Mouse (Mus musculus) mature B cell (primary cell): ENCODE results near the gene Prkcd.
"Not testable (repeated sequence)": the region's sequence is repeated elsewhere in the genome, so short reads cannot be mapped to it uniquely, and the experiment has no call there.

ENCODE experiments used
- in situ Hi-C: fragments of 300-500 bp; cut with MboI; formaldehyde crosslinking; loops from 2 replicates; pipeline ENCODE4 v1.14.3; 2019

Prkcd gene

DNA sequence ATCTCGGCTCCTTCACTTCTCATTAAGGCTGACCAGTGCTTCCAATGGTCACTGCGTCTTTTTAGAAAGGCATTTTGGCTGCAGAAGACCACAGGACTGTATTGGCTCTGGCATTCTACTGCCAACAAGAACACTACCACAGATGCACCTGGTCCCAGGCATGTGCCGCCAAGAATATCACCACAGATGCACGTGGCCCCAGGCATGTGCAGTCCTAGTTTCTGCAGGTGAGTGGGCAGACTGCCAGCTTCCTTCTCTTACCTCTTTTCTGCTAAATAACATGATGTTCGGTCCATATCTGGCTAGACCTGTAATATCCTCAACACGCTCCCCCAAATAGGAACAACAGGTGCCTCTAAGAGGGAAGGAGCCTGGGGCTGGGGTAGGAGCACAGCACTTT, 17.8 kb downstream of the Prkcd start:
- in situ Hi-C loops, result no loop called here

DNA sequence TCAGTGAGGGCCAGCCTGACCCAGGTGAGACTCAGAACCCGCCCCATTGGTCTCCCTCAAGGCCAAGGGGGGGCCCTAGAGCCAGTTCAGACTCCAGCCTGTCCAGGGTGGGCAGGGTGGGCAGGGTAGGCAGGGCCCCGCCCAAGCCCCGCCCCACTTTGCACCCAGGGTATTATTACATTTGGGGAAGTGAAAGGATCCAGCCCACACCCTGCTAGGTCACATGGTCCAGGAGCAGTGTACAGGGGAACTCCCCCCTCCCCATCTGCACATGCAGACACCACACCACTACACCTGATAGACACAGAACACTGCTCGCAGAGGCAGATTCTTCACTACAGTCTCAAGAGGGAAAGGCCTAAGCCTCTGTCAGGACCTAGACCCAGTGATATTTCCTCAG, 18.3 kb downstream of the Prkcd start:
- in situ Hi-C loops, result no loop called here

DNA sequence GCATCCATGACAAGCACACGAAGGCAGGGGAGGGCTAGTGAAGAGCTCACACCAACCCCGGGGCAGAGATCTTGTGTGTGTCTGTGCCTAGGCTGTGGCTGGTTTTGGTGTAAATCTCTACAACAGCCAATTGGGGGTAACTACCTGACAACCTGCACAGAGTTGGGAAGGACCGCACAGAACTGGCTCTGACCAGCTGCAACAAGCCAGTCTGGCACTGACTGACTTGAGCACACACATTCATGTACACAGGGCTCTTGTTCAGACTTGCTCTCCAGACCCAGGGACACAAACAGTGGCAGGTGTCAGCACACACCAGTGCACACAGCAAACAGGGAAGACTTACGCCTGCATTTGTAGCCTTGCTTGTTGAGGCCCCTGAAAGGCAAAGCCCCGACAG, 19.2 kb downstream of the Prkcd start:
- in situ Hi-C loops, result no loop called here

DNA sequence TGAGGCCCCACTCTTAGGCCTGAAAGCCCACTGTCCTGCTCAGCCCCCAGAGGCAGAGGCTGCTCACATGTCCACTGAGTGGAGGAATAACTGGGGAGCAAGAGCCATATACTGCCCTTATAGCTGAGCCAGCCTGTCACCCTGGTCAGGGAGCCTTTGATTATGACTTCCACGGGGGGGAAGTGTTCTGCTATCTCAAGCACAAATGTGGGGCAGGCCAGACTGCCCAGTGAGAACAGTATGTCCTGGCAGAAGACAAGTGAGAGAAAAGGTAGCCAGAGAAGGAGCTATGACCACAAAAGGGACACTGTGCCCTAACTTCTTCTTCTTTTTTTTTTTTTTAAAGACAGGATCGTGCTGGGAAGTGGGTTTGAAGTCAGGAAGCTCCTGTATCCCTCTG, 28.9 kb downstream of the Prkcd start:
- in situ Hi-C loops, result no loop called here

DNA sequence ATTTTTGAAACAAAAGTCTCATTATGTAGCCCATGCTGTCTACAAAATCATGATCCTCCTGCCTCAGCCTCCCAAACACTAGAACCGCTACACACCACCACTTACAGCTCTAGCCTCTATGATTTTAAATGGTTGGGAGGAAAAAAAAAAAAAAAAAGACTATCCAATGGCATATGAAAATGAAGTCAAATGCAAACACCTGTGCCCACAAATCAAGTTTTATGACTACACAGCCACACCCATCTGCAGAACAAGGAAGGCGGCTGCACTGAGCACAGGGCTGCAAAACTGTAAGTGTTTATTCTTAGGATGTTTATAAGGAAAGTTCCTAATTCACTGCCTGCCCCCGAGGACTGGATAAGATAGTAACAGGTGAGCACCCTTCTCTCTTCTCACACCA, 29.6 kb downstream of the Prkcd start:
- in situ Hi-C loops, result no loop called here

DNA sequence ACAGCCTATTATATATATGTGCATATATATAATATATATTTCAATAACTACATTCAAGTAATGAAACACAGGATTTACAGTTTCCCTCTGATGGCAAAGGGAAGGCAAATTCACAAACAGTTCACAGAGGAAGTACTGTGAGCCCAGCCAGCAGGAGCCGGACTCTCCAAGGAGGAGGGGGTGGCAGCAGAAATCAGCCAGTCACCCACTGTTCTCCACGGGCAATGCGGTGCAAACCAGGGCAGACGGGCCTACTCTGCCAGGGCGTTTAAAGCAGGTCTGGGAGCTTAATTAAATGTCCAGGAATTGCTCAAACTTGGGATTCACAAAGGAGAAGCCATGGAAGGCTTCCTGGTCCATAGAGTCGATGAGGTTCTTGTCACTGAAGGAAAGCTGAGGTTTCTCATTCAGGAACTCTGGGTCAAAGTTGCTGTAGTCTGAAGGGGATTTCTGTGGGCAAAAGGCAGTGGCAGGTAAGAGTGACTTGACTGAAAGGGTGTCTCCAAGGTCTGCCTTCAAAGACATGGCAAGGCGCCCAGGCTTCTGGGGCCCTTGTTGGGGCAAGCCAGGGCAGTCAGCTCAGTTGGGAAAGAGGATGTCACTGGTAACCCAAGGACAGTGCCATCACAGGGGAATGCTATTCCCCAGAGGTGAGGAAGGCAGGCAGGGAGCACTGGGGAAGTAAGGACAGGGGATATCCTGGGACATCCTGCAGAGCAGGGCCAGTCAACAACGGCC, 30.3 kb downstream of the Prkcd start:
- in situ Hi-C loops, result no loop called here

DNA sequence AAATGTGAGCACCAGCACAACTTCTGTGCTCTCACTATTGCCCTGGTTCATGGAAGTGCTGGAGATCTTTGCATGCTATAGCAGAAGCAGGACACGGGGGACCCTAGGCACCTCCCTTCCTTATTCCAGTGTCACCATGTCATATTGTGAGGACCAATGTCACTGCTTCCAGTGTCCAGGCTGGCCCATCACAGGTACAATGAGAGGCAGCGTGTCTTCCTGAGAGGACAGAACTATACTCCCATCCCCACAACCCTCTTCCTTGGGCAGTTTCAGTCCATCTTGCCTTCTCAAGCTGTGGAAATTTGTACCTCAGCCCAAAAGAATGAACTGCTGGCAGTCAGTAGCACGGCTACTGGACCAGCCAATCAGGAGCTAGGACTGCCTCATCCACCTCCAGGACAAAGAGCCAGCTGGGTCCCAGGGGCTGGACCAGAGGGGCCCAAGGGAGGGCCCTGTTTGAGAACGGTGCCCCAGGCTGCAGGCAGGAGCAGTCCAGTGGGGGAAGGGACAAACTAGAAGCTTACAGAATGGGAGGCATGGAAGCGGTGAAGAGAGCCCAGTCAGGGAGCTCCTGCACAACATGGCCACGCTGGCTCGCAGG, 31.8 kb downstream of the Prkcd start:
- in situ Hi-C loops, result no loop called here

DNA sequence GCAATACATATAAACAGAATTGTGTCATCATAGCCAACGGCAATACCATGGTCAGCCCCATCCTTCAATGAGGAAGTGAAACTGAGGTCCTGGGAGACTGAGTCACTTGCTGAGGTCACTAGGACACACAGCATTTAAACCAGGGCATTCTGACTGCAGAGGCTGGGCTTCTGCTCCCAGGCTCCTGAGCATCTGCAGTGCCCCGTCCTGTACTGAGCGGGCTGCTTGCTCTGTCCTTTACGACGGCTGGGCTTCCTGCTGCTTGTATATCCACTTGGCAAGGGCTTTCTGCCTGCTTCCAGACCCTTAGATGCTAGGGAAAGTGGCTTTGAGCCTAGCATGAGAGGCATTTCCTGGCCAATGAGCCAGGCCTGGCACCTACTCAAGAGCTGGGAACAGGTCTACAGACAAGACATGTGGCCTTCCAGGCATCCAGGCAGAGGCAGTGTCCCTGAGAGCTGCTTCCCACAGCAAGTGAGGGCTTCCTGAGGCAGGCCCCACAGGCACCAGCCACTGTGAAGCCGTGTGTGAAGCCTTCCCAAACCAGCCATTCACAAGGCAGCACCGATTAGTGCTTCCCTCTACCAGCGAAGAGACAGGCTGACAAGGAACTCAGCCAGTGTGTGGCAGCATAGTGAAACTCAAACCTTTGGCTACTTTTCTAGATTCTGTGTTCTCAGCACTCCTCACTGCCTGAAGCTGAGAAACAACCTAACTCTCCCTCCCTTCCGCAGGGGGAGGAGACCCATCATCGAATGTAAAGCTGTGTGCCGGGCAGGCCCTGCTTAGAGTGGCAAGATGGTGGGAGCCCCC, 32.5 kb downstream of the Prkcd start:
- in situ Hi-C loops, result no loop called here

DNA sequence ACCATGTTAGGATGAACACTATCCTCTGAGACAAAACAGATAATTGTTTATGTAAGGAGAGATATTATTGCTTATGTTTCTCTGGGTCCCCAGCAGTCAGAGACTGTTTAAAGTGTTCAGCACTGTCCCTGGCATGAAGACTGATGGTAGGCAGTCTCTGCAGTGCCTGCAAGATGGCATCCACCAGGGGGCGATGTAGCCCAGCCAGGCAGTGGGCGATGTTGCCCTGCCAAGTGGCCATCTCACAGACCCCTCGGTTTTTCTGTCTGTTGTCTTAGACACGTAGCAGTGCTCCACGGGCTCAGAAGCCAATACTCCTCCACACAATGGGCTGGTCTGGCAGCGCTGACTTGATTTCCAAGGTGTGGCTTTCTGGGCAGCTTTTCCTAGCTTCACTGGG, 34.6 kb downstream of the Prkcd start:
- in situ Hi-C loops, result no loop called here

DNA sequence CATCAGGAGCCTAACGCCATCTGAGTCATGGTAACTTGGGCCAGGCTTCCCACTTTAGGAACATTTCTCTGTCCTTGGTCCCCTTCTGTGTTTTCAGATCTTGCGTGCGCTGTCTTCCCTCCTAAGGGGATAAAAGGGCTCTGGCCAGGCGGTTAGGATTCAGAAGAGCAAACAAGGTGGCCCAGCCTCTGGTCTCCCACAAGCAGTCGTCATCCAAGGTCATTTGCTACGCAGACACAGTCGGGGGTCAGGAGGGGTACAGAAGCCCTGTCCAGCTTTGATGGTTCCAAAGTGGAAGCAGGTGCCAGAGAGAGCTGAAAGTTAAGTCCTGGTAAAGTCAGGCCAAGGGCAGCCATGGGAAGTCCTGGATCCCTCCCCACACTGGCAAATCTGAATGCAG, 35.1 kb downstream of the Prkcd start:
- in situ Hi-C loops, result no loop called here

DNA sequence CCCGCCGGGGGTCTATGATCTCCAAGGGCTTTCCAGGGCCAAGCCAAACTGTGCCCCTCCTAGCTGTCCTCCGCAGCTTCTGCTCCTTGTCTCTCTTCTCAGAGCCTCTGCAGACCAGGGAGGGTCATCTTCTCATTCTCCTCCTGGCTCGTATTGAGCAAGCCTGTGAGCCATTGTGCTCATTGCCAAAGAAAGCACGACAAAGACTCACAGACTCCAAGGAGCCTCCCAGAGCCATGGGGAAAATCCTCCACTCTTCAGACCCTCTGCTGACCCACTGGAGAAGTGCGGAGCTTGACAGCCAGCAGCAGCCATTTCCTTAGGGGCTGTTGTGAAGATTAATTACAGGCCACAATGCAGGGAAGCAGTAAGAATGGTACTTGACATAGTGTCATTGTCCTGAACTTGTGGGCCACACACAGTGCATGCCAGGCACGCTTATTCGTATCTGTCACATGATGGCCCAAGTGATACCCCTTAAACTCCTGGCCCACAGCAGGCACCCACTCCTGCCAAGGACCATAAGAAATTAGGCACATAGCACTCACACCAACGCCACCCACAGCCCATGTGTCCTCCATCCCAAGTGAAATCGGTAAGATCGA, 35.9 kb downstream of the Prkcd start:
- in situ Hi-C loops, result no loop called here

DNA sequence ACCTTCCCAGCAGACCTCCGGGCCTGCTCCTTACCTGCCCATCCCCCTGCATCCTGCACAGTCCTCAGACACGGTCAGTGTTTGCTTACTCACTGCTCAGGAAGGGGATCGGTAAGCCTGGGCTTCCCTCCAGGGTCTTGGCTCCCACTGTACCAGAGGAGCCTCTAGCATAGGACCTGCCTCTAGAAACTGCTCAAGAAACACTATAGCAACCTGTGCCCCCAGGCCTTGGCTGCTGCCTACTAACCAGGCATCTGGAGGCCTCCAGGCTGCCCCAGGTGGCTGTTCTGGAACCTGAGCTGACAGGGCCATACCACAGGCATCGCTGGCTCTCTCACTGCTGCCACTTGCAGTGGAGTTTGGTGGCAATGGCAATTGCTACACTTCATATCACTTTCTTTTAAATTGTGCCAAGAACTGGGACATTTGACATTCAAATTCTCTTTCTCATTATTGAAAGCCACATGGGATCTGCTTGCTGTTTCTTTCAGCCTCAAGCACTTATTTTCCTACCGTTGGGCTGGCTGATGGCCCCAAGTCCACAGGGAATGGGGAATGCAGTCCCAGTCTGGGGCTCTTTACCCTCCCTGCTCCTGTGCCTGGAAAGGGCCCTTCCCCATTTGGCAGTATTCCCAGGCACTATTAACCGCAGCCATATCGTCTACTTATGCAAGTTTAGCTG, 39.1 kb downstream of the Prkcd start:
- in situ Hi-C loops, result loop anchor here (5.0 kb wide), 1 partner anchor 85 kb away; no protein-coding TSS in a partner anchor

DNA sequence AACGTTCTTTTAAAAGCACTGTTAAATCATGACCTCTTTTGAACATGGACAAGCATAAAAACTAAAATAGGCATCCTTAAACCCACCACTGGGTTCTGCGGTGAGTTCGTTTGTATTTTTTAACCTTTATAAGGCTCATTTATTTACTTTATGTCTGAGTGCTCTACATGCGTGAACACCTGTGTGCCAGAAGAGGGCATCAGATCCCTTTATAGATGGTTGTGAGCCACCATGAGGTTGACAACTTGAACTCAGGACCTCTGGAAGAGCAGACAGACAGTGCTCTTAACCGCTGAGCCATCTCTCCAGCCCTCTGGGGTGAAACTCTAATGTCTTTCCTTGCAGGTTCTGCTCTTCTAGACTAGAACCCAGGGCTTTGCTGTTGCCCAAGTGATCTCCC, 40.7 kb downstream of the Prkcd start:
- in situ Hi-C loops, result loop anchor here (5.0 kb wide), 1 partner anchor 87 kb away; no protein-coding TSS in a partner anchor

DNA sequence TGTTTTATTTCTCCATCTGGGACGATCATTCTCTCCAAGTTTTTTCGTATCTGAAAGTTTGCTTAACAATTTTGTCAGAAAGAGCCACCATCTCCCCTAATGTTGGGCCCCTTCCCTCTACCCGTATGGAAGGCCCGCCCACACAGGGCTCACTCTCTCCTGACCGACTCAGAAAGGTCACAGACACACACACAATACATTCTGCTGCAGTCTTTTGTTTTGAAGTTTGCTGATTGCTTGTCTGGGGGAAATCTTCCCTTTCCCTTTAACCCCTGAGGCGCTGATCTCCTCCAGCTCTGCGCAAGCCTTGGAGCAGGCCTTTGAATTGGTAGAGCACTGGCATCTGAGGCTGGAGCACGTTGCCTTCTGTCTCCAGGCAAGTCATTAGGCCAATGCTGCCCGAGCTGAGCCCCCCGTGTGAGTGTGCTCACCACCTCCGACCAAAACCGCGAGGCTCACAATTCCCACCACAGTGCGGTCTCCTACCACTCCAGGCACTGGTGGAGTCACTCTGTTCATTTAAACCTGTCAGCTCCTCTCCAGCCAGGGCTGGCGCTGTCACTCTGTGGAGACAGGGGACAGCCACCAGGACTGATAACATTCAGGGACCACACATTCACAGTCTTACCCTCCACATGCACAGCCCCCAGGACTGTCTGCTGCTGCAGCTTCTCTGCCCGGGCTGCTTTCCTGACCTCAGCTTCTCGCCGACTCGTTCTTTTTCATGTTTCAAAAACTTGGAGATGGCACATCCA, 41.3 kb downstream of the Prkcd start:
- in situ Hi-C loops, result loop anchor here (5.0 kb wide), 1 partner anchor 88 kb away; no protein-coding TSS in a partner anchor

DNA sequence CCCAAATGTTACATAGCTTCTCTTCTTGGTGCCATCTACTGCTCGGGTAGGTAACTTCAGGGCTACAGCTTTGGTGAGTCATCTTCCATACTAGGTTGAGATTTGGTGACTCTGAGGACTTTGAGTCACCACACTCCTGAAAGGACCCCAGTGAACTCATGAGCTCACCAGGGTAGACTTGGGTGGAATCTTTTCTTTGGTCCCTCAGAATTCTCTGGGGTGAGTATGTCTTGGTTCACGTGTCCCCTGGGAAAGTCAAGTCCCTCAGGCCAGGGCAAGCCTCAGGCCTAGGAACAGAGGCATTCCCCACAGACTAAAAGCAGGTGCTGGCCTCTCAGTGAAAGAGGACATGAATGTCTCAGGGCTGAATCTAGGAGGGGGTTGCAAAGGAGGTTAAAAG, 41.9 kb downstream of the Prkcd start:
- in situ Hi-C loops, result no loop called here

DNA sequence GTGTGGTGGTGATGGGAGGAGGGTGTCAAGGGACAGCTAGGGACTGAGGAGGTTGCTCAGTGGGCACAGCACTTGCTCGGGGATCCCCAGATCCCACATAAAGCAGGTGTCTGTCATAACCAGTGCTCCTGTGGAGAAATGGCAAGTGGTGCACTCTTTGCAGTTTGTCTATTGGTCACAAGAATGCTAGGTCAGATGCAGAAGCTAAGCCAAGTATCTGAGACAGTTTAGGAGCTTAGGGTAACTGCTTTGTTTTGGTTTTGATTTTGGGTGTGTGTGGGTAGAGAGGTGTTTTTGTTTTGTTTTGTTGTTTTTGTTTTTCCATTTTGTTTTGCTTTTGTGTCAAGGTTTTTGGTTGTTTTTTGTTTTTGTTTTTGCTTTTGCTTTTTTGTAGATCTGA, 44.8 kb downstream of the Prkcd start:
- in situ Hi-C loops, result no loop called here

DNA sequence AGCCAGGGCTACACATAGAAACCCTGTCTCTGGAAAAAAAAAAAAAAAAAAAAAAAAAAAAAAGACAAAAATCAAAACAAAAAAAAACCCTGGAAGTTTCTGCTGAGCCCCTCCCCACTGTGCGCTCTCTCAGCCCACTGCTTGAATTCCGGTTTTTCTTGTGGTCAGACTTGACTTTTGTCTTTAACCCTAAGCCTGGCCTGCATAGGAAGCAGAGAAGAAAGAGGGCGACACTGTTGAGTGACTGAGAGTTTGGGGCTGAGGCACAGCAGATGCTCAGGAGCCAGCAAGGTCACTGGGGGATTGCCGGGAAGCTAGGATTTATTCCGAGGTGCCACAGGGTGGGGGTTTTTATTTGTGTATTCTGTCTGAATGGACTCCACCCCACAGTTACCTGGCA, 46.1 kb downstream of the Prkcd start:
- in situ Hi-C loops, result no loop called here

DNA sequence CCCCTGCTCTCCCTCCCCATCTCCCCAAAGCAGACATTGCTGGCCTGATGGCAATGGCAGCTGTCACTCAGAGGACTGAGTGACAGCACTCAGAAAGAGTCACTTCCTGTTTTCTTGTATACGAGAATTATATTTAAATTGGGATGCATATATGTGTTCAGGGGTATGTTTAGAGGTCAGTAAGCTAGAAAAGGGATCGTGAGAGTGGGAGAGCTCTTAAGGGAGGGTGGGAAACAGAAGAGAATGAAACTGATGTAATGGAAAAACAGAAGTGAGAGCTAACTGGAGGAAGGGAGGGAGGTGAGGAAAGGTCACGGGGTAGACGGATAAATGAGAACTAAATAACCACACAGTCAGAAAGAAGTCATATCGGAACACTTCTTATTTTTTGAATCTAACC, 46.8 kb downstream of the Prkcd start:
- in situ Hi-C loops, result no loop called here

DNA sequence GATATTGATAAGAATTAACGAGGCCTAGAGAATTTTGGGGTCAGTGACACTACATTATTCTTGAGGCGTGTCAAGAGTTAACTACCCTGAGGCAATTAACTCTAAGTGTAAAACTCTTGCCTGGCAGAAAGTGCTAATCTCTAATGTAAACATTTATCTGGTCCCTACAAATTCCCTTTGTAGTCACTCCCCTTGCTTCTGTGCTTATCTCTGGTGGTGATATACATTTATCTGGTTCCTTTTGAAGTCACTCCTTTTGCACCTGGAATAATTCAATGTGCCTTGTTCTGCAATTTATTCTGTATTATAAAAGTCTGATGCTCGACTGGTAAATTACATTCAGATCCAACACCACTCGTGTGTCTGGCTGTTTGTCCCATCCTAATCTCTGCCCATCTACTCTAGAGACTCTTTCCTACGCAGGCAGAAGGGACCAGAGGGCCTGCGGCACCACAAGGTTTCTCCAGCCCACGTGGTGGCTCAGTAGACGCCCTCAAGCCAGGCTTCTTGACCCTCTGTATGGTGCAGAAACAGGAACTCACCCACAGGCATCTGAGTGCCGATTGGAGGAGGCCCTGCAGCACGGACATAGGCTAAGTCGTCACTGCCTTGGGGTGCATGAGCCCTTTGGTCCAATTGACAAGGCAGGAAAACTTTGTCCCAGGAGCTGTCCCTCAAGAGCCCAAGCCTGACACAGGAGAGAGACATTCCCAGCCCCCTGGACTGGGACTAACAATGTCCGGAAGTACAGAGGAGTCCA, 48.5 kb downstream of the Prkcd start:
- in situ Hi-C loops, result not testable (repeated sequence)

DNA sequence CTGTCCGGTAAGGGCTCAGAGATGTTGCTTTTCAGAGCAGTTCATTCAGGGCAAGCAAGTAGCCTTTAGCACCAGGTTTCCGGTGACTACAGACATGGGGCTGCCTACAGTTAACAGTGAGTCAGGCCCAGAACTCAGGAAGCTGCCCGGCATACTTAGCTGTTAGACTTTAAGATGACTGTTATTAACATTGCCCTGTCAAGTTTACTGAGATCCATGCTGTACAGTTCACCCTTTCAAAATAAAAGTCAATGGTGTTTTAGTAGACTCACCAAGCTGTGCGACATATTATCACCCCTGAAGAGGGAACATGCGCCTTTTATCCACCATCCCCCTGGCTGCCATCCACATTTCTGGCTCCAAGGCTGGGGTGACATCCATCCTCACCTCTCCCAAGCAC, 49.8 kb downstream of the Prkcd start:
- in situ Hi-C loops, result no loop called here
